Mouse (Mus musculus) c-Kit-positive CD71-negative TER-119-negative erythroid progenitor cells, embryonic 14.5 days (primary cell): ENCODE results near the gene Cactin.

Experiments
- DNase-seq: peaks from one replicate; pipeline ENCODE4 v3.0.0-alpha.2; 2013; ENCODE audit warnings: low read depth

The Cactin gene

GRCm38 (mm10) chr10:81297845-81298244, 23.1 kb upstream of the Cactin start:
- DNase-seq: no peak

- DNase-seq: no peak
Measured at GRCm38 (mm10) chr10:81298369-81299100, 22.4 kb upstream of the Cactin start.

- no peak for DNase-seq
Measured at GRCm38 (mm10) chr10:81299585-81300351, 21.1 kb upstream of the Cactin start.

- DNase-seq: no peak
Measured at GRCm38 (mm10) chr10:81300352-81300907, 20.5 kb upstream of the Cactin start.

- DNase-seq: no peak
Measured at GRCm38 (mm10) chr10:81301321-81301720, 19.6 kb upstream of the Cactin start.

GRCm38 (mm10) chr10:81302288-81302687, 18.6 kb upstream of the Cactin start:
- DNase-seq: no peak

GRCm38 (mm10) chr10:81302781-81303218, 18.1 kb upstream of the Cactin start:
- no peak for DNase-seq

- DNase-seq: no peak
Measured at GRCm38 (mm10) chr10:81303258-81303657, 17.6 kb upstream of the Cactin start.

GRCm38 (mm10) chr10:81303761-81304160, 17.1 kb upstream of the Cactin start:
- no peak for DNase-seq

- DNase-seq: no peak
Measured at GRCm38 (mm10) chr10:81304597-81305238, 16.2 kb upstream of the Cactin start.

GRCm38 (mm10) chr10:81305663-81306062, 15.2 kb upstream of the Cactin start:
- DNase-seq: no peak

- DNase-seq: no peak
Measured at GRCm38 (mm10) chr10:81306173-81306668, 14.7 kb upstream of the Cactin start.

- no peak for DNase-seq
Measured at GRCm38 (mm10) chr10:81306837-81307682, 13.8 kb upstream of the Cactin start.

GRCm38 (mm10) chr10:81309571-81309970, 11.3 kb upstream of the Cactin start:
- no peak for DNase-seq

- no peak for DNase-seq
Measured at GRCm38 (mm10) chr10:81313581-81313980, 7.3 kb upstream of the Cactin start.

GRCm38 (mm10) chr10:81314201-81314600, 6.7 kb upstream of the Cactin start:
- no peak for DNase-seq

GRCm38 (mm10) chr10:81315587-81315986, 5.3 kb upstream of the Cactin start:
- no peak for DNase-seq

GRCm38 (mm10) chr10:81316338-81317060, 4.4 kb upstream of the Cactin start:
- no peak for DNase-seq

- no peak for DNase-seq
Measured at GRCm38 (mm10) chr10:81317273-81317672, 3.6 kb upstream of the Cactin start.

GRCm38 (mm10) chr10:81318589-81319329, 2.1 kb upstream of the Cactin start:
- no peak for DNase-seq
